Mouse (Mus musculus): ENCODE data around the gene Ggt1.

GRCm38 (mm10) chr10:75588336-75588735 lies 26.9 kb downstream of the Ggt1 start:
- no peak for TF ChIP-seq CTCF (IDR thresholded peaks at IDR 0.05; ENCODE audit: low read depth, low read length)
- TF ChIP-seq GATA1 (IDR thresholded peaks at IDR 0.05; ENCODE audit: borderline replicate concordance, low read length): no peak
- TF ChIP-seq POLR2AphosphoS5 (IDR thresholded peaks at IDR 0.05; ENCODE audit: insufficient replicate concordance, low read depth, low read length): no peak

Measured in G1E (cell line).